Mouse (Mus musculus): ENCODE data around the gene Paqr3.
A peak's percentile ranks its signal among the peaks of the same experiment; 100 is the strongest.

The Paqr3 gene

GRCm38 (mm10) chr5:97111207-97111910 lies at the start of gene Paqr3:
Gene Paqr3 (minus strand): TSS chr5:97111596.
- DNase-seq (ENCODE audit: low spot score in 2 of 2) = peak; percentile 96

DNA sequence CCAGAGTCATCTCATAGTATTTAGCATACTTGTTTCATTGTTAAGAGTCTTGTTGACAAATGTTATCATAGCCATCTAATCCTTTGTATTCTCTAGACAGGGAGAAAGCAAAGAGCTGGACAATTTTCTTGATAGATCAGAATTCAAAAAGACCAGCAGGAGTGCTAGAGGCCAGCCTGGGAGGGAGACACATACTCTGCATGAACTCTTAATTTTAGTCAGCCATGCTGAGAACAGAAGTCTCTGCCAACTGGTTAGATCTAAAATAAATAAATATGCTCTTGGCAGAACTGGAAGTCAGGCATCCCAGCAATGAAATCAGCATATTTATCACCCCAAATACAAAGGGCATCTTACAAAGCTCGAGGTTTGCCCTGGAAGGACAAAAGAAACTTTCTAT lies 43.3 kb upstream of the Paqr3 start:
- no peak for DNase-seq (ENCODE audit: low spot score in 2 of 2)

GRCm38 (mm10) chr5:97135331-97135730 lies 23.9 kb upstream of the Paqr3 start:
- no peak for DNase-seq (ENCODE audit: low spot score in 2 of 2)

DNA sequence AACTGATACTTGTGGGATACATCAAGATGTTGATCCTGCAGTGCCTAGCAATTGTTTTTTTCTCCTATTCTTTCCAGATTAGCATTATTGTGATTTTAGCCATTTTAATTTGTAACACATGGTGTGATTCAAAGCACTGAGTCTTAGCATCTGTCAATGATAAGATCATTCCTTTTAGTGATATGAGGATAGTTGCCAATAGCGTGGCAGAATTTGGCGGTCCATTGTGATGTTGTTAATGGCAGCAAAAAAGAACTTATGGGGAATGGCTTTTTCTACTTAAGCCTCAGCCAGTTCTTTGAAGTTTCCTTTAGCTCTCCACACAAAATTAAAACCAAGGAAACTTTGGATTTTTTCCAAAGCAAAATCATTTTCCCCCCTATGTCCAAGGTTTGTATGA lies 18.2 kb upstream of the Paqr3 start:
- no peak for DNase-seq (ENCODE audit: low spot score in 2 of 2)

- no peak for DNase-seq (ENCODE audit: low spot score in 2 of 2)
These were observed 17.1 kb upstream of the Paqr3 start for GRCm38 (mm10) chr5:97128242-97129226.

DNA sequence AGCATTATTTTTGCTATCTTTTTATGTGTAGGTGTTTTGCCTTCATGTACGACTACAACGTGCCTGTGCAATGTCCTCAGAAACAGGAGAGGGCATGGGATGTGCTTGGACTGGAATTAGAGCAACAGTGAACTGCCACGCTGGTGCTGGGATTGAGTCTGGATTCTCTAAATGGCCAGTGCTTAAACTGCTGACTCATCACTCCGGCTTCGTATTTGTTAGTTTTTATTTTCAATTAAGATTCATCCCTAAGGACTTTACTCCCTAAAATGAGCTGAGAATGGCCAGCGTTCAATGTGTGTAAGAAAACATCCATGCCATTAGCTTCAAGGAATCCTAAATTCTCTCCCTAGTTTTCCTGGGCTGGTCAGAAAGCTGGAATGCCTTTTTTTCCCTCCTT lies 15.9 kb upstream of the Paqr3 start:
- no peak for DNase-seq (ENCODE audit: low spot score in 2 of 2)

DNA sequence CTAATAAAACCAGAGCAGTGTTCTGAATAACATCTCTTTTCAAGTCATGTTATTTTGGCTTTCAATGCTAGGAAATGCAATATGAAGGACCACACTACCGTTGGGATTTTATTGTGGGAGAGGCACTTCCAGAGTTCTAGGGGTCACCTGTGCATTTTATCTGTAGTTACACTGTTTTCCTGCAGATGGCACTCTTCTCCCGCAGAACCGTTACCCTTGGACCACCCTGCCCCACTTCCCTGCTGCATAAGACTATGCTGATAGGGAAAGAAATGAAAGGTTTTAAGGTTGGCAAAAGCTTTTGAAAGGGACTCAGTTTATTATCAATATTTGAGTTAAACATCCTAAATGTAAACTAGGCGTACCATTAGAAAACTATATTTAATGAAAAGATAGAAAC lies 14.6 kb upstream of the Paqr3 start:
- peak; percentile 8 to 11 for DNase-seq (ENCODE audit: low spot score in 2 of 2)

DNA sequence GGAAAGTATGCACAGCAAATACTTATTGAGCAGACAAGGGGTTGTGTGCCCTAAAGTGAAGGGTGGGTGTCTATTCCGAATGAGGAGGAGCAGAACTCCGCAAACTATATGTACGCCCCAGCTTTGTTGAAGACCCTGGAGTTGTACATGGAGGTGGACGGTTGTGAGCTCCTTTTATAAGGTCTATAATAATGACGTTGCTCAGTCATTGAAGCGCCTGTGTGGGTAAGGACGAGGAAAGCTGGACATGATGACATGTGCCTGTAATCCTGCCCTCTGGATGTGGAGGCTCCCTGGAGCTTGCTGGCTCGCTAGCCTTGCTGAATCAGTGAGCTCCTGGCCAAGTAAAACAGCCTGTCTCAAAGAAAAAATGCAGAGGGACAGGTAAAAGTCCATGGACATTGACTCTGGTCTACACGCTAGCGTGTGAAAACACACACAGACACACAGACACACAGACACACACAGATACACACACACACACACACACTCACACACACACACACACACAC lies 14.1 kb upstream of the Paqr3 start:
- DNase-seq (ENCODE audit: low spot score in 2 of 2) = no peak

GRCm38 (mm10) chr5:97124977-97125376 lies 13.6 kb upstream of the Paqr3 start:
- DNase-seq (ENCODE audit: low spot score in 2 of 2) = no peak

GRCm38 (mm10) chr5:97110697-97111096 lies 699 bp downstream of the Paqr3 start:
- DNase-seq (ENCODE audit: low spot score in 2 of 2) = no peak

GRCm38 (mm10) chr5:97110133-97110532 lies 1.3 kb downstream of the Paqr3 start:
- no peak for DNase-seq (ENCODE audit: low spot score in 2 of 2)

DNA sequence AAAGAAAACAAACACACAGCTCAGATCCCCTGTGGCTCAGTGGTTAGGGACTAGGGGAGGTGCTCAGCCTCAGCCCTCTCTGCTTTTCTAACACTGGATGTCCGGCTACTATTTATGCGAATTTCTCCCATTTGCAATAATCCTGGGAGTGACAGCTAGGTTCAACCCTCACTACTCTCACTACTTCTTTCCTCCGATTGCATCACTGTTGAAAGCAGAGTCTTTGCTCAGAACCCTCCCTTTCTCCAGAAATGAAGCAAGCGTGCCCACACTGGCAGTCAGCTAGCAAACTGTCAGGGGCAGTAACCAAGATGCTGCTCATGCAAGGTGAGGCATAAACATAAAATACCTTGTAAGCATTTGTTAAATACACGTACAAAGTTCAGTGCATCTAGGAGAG lies 3.1 kb downstream of the Paqr3 start:
- no peak for DNase-seq (ENCODE audit: low spot score in 2 of 2)

GRCm38 (mm10) chr5:97099954-97100353 lies 11.4 kb downstream of the Paqr3 start:
- DNase-seq (ENCODE audit: low spot score in 2 of 2) = no peak

GRCm38 (mm10) chr5:97097631-97098041 lies 13.8 kb downstream of the Paqr3 start:
- DNase-seq (ENCODE audit: low spot score in 2 of 2) = no peak

DNA sequence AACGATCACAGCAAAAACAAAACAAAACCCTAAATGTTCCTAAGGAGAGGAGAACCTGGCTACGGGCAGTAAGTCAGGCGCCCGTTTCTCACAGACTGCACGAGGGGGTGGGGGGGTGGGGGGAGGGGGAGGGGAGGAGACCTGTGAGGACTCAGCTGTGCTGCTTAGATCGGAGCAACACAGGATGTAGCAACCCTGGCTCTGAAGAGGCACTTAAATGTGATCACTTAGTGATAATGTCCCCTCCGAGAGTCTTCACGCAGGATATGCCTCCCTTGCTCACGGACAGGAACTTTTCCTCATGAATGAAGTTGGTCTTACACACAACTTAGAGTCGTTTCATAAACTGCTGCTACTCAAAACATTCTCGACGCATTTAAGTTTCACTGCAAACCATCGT lies 16.1 kb downstream of the Paqr3 start:
- no peak for DNase-seq (ENCODE audit: low spot score in 2 of 2)

DNA sequence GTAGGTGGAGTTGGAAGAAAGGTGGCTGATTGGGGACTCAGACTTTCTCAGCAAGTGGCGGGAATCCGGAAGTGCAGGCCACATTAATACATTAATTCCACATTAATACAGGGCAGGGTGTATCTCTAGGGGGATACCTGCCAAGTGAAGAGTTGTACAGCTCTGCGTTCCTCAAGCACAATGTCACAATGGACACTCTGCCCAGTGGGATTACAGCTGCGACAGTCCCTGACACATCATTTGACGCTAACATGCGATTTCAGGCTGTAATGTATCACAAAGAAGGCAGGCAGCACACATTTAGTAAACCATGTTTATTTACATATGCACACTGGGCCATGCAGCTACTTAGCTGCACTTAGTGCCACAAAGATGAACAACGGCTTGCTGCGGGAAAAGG lies 18.4 kb downstream of the Paqr3 start:
- no peak for DNase-seq (ENCODE audit: low spot score in 2 of 2)

- DNase-seq (ENCODE audit: low spot score in 2 of 2) = peak; percentile 14 to 15
These were observed 21.2 kb downstream of the Paqr3 start for GRCm38 (mm10) chr5:97090034-97090784.

DNA sequence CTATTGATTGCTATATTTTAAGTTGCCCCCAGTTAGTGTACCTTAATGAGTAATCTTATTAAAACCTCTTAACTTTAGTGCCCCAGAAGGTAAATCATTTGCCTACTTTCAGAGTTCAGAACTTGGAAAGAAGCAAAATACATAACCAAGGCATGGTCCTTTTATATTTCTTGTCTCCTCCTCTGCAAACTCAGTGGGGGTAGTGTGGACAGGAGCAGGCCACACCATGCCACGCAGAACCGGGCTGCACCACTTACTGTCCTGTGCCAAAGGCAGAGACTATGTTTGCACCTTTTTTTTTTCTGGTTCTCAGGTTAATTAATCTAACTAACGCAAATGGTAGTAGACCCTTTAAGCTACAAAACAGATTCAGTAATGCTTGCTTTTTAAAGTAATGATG lies 22.0 kb downstream of the Paqr3 start:
- DNase-seq (ENCODE audit: low spot score in 2 of 2) = no peak

DNA sequence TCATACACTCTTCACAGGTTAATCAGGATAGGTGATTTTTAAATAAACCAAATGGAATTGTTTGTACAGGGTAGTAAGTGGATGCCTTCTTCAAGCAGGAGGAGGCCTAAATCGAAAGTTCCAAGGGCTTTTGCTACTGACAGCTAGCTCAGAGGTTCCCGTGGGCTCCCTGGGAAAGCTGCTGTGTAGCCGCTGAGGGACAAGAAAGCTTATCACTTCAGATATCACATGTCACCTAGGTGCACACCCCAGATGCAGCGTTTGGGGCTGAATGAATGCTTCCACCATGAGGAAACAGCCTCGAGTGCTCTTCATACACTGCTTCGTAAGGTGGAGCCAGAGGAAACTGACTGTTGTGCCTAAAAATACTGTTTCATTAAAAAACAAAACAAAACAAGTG lies 23.2 kb downstream of the Paqr3 start:
- DNase-seq (ENCODE audit: low spot score in 2 of 2) = no peak

DNA sequence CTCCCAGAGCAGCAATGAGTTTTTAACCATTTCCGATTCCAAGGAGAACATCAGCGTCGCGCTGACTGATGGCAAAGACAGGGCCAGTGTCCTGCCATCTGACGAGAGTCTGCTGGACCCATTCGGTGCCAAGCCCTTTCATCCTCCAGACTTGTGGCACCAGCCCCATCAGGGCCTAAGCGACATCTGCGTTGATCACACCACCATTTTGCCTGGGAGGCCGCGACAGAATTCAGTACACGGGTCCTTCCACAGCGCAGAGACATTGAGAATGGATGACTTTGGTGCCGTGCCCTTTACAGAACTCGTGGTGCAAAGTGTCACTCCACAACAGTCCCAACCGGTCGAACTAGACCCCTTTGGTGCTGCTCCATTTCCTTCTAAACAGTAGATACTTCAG lies 23.6 kb downstream of the Paqr3 start:
- no peak for DNase-seq (ENCODE audit: low spot score in 2 of 2)

GRCm38 (mm10) chr5:97087030-97087630 lies 24.3 kb downstream of the Paqr3 start:
- peak in 1 of 2 experiments; percentile 8 for DNase-seq (ENCODE audit: low spot score in 2 of 2)

DNA sequence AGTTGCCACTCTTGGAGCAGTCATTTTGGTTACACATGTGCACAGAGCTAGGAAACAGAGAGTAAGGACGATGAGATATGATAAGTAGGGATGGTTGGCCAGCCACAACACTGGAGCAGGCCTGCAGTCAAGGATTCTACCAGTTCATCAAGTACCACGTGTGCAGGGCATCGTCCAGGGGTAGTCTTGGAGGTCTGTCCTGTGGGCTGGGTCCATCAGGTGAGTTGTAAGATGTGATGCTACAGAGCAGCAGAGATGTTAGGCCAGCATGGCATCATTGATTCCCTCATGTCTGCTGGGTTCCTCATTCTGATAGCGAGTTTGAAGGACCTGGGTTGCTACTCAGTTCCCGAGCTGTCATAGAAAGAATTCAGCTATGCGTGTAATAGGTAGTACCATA lies 26.3 kb downstream of the Paqr3 start:
- DNase-seq (ENCODE audit: low spot score in 2 of 2) = no peak

Data from spleen, postnatal 36 days (tissue).